Mouse (Mus musculus) left cerebral cortex, adult 11 months (tissue): ENCODE data around the gene Reg3d.
"Not testable (repeated sequence)": the region's sequence is repeated elsewhere in the genome, so short reads cannot be mapped to it uniquely, and the experiment has no call there.

Experiments
- DNase-seq: peaks from one replicate; pipeline ENCODE4 v3.0.0; 2022; ENCODE audit warnings: low spot score

Reg3d gene

GRCm38 (mm10) chr6:78378765-78379164, at the start of gene Reg3d:
TSS of gene Reg3d (minus strand) at chr6:78378865.
- no peak for DNase-seq

DNA sequence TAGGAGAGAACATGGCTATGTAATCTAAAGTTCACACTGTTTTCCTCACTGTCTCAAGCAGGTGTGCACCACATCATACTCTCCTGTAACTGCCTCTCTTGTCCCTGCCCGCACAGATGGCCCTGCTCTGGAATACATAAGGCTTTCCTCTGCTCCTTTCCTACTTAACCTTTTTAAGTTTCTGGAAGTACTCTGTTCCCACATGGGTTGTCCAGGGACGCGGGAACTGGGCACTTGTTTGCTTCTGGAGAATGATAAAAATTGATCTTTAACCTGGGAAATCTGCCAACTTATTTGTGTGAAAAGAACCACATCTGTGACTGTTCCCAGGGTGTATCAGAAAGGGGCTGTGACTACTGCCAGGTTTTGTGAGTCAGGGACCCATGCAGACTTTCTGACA, 46.8 kb upstream of the Reg3d start:
- DNase-seq, result no peak

DNA sequence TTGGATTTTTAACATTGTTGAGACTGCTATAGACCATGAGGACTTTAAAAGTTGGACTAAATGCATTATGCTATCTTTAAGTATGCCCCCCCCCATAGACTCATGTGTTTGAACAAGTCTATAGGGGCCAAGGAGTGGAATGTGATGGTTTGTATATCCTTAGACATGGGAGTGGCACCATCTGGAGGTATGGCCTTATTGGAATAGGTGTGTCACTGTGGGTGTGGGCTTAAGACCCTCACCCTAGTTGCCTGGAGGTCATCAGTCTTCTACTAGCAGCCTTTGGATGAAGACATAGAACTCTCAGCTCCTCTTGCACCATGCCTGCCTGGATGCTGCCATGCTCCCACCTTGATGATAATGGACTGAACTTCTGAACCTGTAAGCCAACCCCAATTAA, 43.7 kb upstream of the Reg3d start, which contains the start of gene Reg1:
TSS of gene Reg1 (plus strand) at position 301 of the 400 bp plus-strand sequence.
- DNase-seq, result not testable (repeated sequence)

GRCm38 (mm10) chr6:78395323-78395722, 16.7 kb upstream of the Reg3d start, which contains the start of gene Reg2:
TSS of gene Reg2 (plus strand) at chr6:78395623.
- not testable (repeated sequence) for DNase-seq

- no peak for DNase-seq
These were observed 6.9 kb upstream of the Reg3d start for GRCm38 (mm10) chr6:78385609-78386008.

DNA sequence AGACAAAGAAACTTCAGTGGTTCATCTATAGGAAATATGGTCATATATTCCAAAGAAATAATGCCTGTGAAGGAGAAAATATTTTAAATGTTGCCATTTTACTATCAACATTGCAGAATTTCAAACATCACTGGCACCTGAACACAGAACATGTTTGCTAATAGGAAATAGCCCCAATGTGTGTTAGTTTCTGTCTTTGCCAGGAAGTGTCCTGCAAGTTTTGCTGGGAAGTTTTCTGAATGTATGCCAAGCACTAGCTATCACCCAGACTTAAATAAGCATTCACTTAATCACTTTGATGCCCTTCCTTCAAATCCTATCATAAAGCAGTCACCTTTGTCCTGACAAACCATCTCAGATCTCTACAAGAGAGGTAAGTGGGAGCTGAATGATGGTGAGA, 1.7 kb upstream of the Reg3d start, which contains the start of gene Reg3a:
TSS of gene Reg3a (plus strand) at position 301 of the 400 bp plus-strand sequence.
- DNase-seq, result no peak

DNA sequence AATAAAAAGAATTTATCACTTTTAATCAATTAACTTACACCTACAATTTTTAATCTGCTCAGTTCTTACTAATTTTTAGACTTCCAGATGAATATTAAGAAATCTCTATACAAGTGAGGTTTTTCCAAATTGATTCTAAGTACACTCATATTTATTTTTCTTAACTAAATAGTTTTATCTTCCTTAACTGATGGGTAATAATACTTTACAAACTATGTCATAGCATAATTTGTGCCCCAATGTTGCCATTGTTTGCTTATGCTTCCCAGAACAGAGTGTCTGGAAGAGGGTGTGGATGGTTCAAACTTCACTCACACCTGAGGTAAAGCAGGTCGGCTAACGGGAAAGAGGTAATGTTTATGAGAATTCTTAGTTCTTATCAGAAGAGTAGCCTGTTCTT, 8.3 kb downstream of the Reg3d start, which contains the start of gene Reg3b:
TSS of gene Reg3b (plus strand) at position 301 of the 400 bp plus-strand sequence.
- DNase-seq, result no peak

DNA sequence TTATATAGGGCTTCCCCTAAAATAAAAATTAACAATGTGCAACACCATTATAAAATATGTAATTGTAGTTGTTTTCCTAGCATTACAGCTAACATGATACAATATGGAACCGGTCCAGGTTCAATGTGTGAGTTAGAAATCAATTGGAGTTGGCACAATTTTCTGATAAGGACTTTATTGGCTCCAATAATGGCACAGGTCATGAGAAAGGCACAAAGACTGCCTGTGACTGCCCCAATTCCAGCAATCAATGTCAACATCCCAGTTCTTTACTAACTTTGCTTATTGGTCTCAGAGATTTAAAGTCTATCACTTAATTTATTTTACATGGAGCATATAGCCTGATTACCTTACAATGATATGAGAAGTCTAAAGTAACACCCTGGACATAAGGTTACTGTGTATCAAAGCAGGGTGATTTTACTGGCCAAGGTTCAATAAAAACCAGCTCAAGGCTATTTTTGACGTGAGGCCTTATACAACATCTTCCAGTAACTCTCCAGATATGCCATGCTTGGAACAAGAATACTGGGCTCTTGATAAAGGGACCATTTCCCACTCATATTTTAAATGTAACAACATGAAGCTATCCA, 16.6 kb downstream of the Reg3d start:
- no peak for DNase-seq

DNA sequence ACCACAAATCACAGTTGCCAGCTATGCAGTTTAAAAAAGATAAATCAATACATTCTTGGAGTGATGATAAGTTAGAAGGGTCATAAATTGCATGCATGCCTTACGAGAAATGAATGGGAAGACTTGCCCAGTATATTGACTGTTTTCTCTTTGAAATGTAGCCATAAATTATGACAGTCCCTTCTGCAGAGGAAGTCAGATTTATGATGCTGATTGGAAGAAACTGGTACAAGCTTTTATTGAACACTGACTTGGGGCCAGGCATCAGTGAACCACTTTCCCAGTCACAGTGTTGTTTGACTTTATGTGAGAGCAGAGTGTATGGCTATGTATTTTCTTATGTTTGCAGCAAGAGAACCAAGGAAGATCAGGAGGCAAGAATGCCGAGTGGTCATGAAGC, 37.0 kb downstream of the Reg3d start:
- no peak for DNase-seq

DNA sequence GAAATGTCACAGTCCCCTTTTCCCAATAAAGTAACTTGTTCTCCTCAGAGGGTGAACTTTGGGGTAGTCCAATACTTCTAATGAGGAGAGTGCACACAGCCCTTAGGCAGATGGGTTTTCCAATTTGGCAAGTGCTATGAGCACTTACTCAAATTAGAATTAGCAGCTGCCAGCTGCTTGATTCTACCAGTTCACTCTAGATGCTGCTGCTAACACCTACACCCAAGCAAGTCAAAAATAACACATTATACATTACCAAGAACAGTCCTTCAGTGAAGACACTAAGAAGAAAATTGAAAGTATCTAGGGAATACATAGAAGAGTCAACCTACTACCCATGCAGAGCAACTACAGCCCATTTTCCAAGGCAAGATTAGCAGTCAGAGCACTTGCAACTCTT, 38.4 kb downstream of the Reg3d start:
- peak; percentile 28 for DNase-seq

DNA sequence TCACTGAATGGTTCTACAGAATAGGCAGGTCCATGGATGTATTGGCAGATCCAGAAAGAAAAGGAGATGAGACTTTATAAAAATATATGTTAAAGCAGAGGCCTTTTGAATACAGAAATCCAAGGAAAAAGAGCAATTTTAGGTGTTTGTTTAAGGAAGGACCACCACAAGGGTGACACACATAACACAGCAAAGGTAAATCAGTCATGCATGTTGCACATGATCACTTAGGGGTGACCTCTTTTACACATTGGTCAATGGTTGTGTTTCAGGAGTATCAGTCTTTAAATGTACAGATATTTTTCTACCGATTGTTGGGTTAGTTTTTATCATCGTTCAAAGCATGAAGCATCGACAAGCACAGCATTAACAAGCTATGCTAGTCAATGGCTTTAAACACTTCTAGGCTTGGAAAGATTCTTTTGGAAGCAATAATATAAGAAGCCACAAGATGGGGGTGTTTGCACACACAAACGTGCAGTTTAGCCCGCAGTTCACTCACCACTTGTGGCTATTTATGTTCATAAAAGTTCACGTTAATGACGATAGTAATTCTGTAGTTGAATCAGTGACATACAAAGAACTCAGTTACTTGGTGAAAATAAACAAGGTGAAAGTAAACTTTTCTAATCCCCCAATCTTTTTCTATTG, 46.6 kb downstream of the Reg3d start:
- peak; percentile 15 for DNase-seq

GRCm38 (mm10) chr6:78329166-78329565, 49.5 kb downstream of the Reg3d start:
- DNase-seq, result no peak

GRCm38 (mm10) chr6:78327798-78328197, 50.9 kb downstream of the Reg3d start:
- DNase-seq, result no peak
